Mouse (Mus musculus): Measurements from ENCODE around the gene Cabp4. TPM values are rescaled to one million over a fixed set of nuclear protein-coding genes. Genes with fewer than 3 reads are reported as not detected.

Gene Cabp4
- total and polyA plus RNA-seq, 3 experiments, result 2.8 to 11.8 (median 6.4) TPM

DNA sequence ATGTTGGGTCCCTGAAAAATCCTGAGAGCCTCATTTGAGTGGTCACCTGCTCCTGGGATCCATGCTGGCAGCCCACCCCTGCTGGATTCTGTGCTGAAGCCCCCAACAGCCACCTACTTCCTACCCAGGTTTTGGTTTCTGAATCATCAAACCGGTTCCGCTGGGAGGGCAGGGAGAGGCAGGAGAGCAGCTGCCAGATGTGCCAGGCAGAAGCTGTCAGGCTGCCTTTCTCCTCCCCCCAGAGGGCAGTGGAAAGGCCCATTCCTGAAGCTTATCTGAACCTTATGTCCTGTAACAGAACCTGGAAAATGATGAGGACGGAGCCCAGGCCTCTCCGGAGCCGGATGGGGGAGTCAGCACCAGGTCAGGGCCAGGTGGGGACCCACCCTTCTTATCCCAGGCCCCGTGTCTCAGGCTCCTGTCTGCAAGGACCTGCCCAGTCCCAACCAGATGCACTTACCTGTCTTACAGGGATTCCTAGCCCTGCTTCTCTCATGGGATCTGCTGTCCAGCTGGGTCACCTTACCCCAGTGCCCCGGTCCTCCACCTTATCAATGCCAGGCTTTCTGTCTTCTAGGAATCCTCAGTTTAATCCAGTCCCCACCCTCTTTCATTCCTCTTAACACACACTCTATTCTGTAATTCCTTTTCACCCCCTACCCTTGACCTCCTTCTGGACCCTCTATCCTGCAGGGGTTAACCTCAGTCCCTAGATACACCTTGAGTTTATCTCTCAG, 16.9 kb downstream of the Cabp4 start:
- H3K79me2 ChIP-seq (replicated peaks; ENCODE audit: control insufficient read depth, extremely low read depth, insufficient read depth, poor library complexity, severe bottlenecking), result peaks cover 27% of the 10 kb centered on the region
- no peaks in the 10 kb centered on the region for H3K27me3 ChIP-seq (replicated peaks)
- peak overlapping the region; percentile 88 for H3K9ac ChIP-seq (ENCODE audit: insufficient read depth, low read depth)
- DNase-seq (ENCODE audit: extremely low read depth), result no peak
- no peaks in the 10 kb centered on the region for H3K9me3 ChIP-seq (replicated peaks; ENCODE audit: low read length)
- H3K27ac ChIP-seq (ENCODE audit: insufficient read depth, low read depth), result peak overlapping the region; percentile 29; the same call in 1 of the 2 replicates
- peaks cover 14 to 73% of the 10 kb centered on the region in 2 experiments for H3K4me1 ChIP-seq (ENCODE audit: control insufficient read depth in 1 of 2, insufficient read depth in 2 of 2)
- peak overlapping the region; percentile 84 to 99 (median 93) for H3K4me3 ChIP-seq (replicated peaks in 1 of 3; ENCODE audit: low read depth in 2 of 3, low read length in 2 of 3, poor library complexity in 1 of 3)
- H3K36me3 ChIP-seq (replicated peaks in 1 of 2; ENCODE audit: control insufficient read depth in 1 of 2, insufficient read depth in 1 of 2, low read length in 1 of 2), result peaks cover 25 to 40% of the 10 kb centered on the region in 2 experiments
- in situ Hi-C loops (cut with MboI; ENCODE audit: low pct_ligation_motif_present, low pct_unique_long_range_greater_than_20kb, low sequenced_read_pairs) (loop anchor here (5.0 kb wide), 1 partner anchor 75 kb away; the partner anchor contains the start of gene Rad9a), dilution Hi-C loops (cut with MboI; ENCODE audit: extremely low pct_ligation_motif_present, extremely low pct_unique_long_range_greater_than_20kb, low sequenced_read_pairs) (no loop called here)
- H3K4me2 ChIP-seq (ENCODE audit: insufficient read depth, low read depth, poor library complexity, severe bottlenecking), result peak overlapping the region; percentile 85
- TF ChIP-seq POLR2AphosphoS2 (IDR thresholded peaks at IDR 0.05; ENCODE audit: low read depth, low read length), result no peak
- no peak for TF ChIP-seq UBTF (IDR thresholded peaks at IDR 0.05; ENCODE audit: low read depth, low read length)
- no peak for TF ChIP-seq E2F4 (IDR thresholded peaks at IDR 0.05; ENCODE audit: insufficient replicate concordance, low read depth, low read length)
- TF ChIP-seq ELF1 (IDR thresholded peaks at IDR 0.05; ENCODE audit: low read depth, low read length), result no peak
- no peak for TF ChIP-seq MEF2A (IDR thresholded peaks at IDR 0.05; ENCODE audit: borderline replicate concordance, low read depth, low read length)
- no peak for TF ChIP-seq MXI1 (IDR thresholded peaks at IDR 0.05; ENCODE audit: low read depth, low read length)
- no peak for TF ChIP-seq TBP (conservative IDR thresholded peaks at IDR 0.05; ENCODE audit: low read depth, low read length)
- TF ChIP-seq CTCF (conservative IDR thresholded peaks at IDR 0.05 in 1 of 2, IDR thresholded peaks at IDR 0.05 in 1 of 2; ENCODE audit: low read depth in 2 of 2, low read length in 2 of 2), result no peak
- TF ChIP-seq MAFK (IDR thresholded peaks at IDR 0.05; ENCODE audit: insufficient replicate concordance, low read length), result no peak
- no peak for TF ChIP-seq GABPA (IDR thresholded peaks at IDR 0.05; ENCODE audit: insufficient replicate concordance, low read depth, low read length)
- no peak; the same call in 1 of the 2 replicates for TF ChIP-seq POLR2A (IDR thresholded peaks at IDR 0.05; ENCODE audit: low read depth, low read length)
- TF ChIP-seq SMC3 (IDR thresholded peaks at IDR 0.05; ENCODE audit: low read depth, low read length), result no peak
- no peak; the same call in 1 of the 2 replicates for TF ChIP-seq CHD2 (IDR thresholded peaks at IDR 0.05; ENCODE audit: low read length)
- no peak for TF ChIP-seq KAT2A (IDR thresholded peaks at IDR 0.05; ENCODE audit: insufficient replicate concordance, low read length)
- TF ChIP-seq NELFE (IDR thresholded peaks at IDR 0.05; ENCODE audit: low read depth, low read length), result no peak
- no peak for TF ChIP-seq JUN (IDR thresholded peaks at IDR 0.05; ENCODE audit: insufficient read depth, low read depth, low read length)
- TF ChIP-seq MAZ (IDR thresholded peaks at IDR 0.05; ENCODE audit: low read depth, low read length), result no peak
- TF ChIP-seq TCF12 (IDR thresholded peaks at IDR 0.05; ENCODE audit: low read depth, low read length), result no peak

Data from CH12.LX (cell line).